Mouse (Mus musculus): ENCODE results near the gene Zc3h12d. TPM values are rescaled to one million over a fixed set of nuclear protein-coding genes. Genes with fewer than 3 reads are reported as not detected.

The Zc3h12d gene
- polyA plus RNA-seq (2015; fragmentation: Nextera tagmentation; extraction: Ambion mirVana), result 0.17 and 0.28 TPM in 2 replicates

GRCm38 (mm10) chr10:7832171-7832676 lies at the start of gene Zc3h12d:
Zc3h12d (plus strand) TSS chr10:7832470.
- 2% methylated on average over 15 of the region's 15 CpGs for WGBS
- H3K4me1 ChIP-seq (replicated peaks; ENCODE audit: control insufficient read depth, insufficient read depth), result 0 out of 2 replicates have a peak, but pooled peaks cover 3% of the 10 kb centered on the region
- H3K9me3 ChIP-seq (ENCODE audit: control insufficient read depth, low read length), result no peaks in the 10 kb centered on the region
- H3K36me3 ChIP-seq (ENCODE audit: control insufficient read depth, insufficient read depth, low read length), result no peaks in the 10 kb centered on the region
- peak within 1 kb of the TSS; percentile 59 for H3K4me2 ChIP-seq (replicated peaks; ENCODE audit: low read depth)
- no peaks in the 10 kb centered on the region for H3K27me3 ChIP-seq (ENCODE audit: control insufficient read depth, insufficient read depth, low read length)
- peak within 1 kb of the TSS; percentile 27; the same call in 1 of the 2 replicates for H3K9ac ChIP-seq (ENCODE audit: low read length)
- DNase-seq (ENCODE audit: low spot score) (peak; percentile 72), ATAC-seq (ENCODE audit: low FRiP score, low TSS enrichment) (peak; percentile 88)
- H3K27ac ChIP-seq (replicated peaks), result 0 out of 2 replicates have a peak within 1 kb of the TSS, but pooled peaks have one; percentile 4
- peak within 1 kb of the TSS; percentile 24 for H3K4me3 ChIP-seq (ENCODE audit: low read depth, low read length)
- TF ChIP-seq CTCF (IDR thresholded peaks at IDR 0.05; ENCODE audit: low read depth) (peak; percentile 32), EP300 (optimal IDR thresholded peaks at IDR 0.05) (no peak)

- TF ChIP-seq CTCF (IDR thresholded peaks at IDR 0.05; ENCODE audit: low read depth) (no peak), EP300 (optimal IDR thresholded peaks at IDR 0.05) (no peak)
- 25% methylated on average over 2 of the region's 2 CpGs for WGBS
- no peak for DNase-seq (ENCODE audit: low spot score)
- peak; percentile 49; the same call in 1 of the 2 replicates for ATAC-seq (ENCODE audit: low FRiP score, low TSS enrichment)
- Histone ChIP-seq H3K36me3 (ENCODE audit: control insufficient read depth, insufficient read depth, low read length) (no peaks in the 10 kb centered on the region), H3K9ac (ENCODE audit: low read length) (no peak overlapping the region), H3K4me3 (ENCODE audit: low read depth, low read length) (no peak overlapping the region), H3K4me1 (replicated peaks; ENCODE audit: control insufficient read depth, insufficient read depth) (no peaks in the 10 kb centered on the region), H3K9me3 (ENCODE audit: control insufficient read depth, low read length) (no peaks in the 10 kb centered on the region), H3K4me2 (replicated peaks; ENCODE audit: low read depth) (no peak overlapping the region), H3K27ac (replicated peaks) (no peak overlapping the region), H3K27me3 (ENCODE audit: control insufficient read depth, insufficient read depth, low read length) (no peaks in the 10 kb centered on the region)
Measured at GRCm38 (mm10) chr10:7787319-7787718, 45.0 kb upstream of the Zc3h12d start.

- ATAC-seq (ENCODE audit: low FRiP score, low TSS enrichment) (peak; percentile 19), DNase-seq (ENCODE audit: low spot score) (no peak)
- Histone ChIP-seq H3K27ac (replicated peaks) (peak overlapping the region; percentile 85), H3K4me2 (replicated peaks; ENCODE audit: low read depth) (peak overlapping the region; percentile 47), H3K36me3 (ENCODE audit: control insufficient read depth, insufficient read depth, low read length) (no peaks in the 10 kb centered on the region; the same call in 1 of the 2 replicates), H3K9me3 (ENCODE audit: control insufficient read depth, low read length) (no peaks in the 10 kb centered on the region), H3K4me3 (ENCODE audit: low read depth, low read length) (peak overlapping the region; percentile 90), H3K4me1 (replicated peaks; ENCODE audit: control insufficient read depth, insufficient read depth) (peaks cover 4% of the 10 kb centered on the region), H3K9ac (ENCODE audit: low read length) (peak overlapping the region; percentile 92), H3K27me3 (ENCODE audit: control insufficient read depth, insufficient read depth, low read length) (no peaks in the 10 kb centered on the region)
- no peak for TF ChIP-seq EP300 (optimal IDR thresholded peaks at IDR 0.05)
- TF ChIP-seq CTCF (IDR thresholded peaks at IDR 0.05; ENCODE audit: low read depth), result no peak
- WGBS, result 1% methylated on average over 10 of the region's 10 CpGs
Measured at GRCm38 (mm10) chr10:7792254-7792750, 40.0 kb upstream of the Zc3h12d start.

- WGBS, result under 1% methylated on average over 52 of the region's 52 CpGs
- Histone ChIP-seq H3K9ac (ENCODE audit: low read length) (peak within 1 kb of the TSS; percentile 92), H3K4me3 (ENCODE audit: low read depth, low read length) (peak within 1 kb of the TSS; percentile 90), H3K9me3 (ENCODE audit: control insufficient read depth, low read length) (no peaks in the 10 kb centered on the region), H3K27ac (replicated peaks) (peak within 1 kb of the TSS; percentile 85), H3K36me3 (ENCODE audit: control insufficient read depth, insufficient read depth, low read length) (peaks cover 4% of the 10 kb centered on the region), H3K27me3 (ENCODE audit: control insufficient read depth, insufficient read depth, low read length) (no peaks in the 10 kb centered on the region), H3K4me2 (replicated peaks; ENCODE audit: low read depth) (peak within 1 kb of the TSS; percentile 72), H3K4me1 (replicated peaks; ENCODE audit: control insufficient read depth, insufficient read depth) (peaks cover 4% of the 10 kb centered on the region)
- ATAC-seq (ENCODE audit: low FRiP score, low TSS enrichment) (peak; percentile 95), DNase-seq (ENCODE audit: low spot score) (peak; percentile 90)
- TF ChIP-seq EP300 (optimal IDR thresholded peaks at IDR 0.05) (no peak), CTCF (IDR thresholded peaks at IDR 0.05; ENCODE audit: low read depth) (no peak)
Measured at GRCm38 (mm10) chr10:7792751-7793385, 39.4 kb upstream of the Zc3h12d start, which contains the start of the genes Ginm1 and Ppil4. Ginm1 (minus strand) TSS chr10:7792824. Ppil4 (plus strand) TSS chr10:7792891.

DNA sequence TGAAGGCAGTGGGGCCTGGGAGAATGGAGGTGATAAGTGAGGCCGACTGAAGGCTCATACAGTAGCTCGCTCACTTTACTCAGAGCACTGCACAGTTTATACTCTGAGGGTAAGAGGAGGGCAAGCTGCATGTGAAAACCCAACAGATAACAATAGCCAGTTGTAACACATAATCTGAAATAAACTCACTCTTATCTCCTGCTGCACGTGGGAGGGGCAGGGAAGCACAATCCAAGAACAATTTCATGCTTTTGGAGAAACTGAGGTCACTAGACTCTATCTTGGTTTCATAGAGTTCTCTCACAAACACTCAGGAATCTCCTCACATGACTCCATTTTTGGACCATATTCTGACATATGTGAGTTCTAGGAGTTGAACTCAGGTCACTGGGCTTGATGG lies 31.0 kb upstream of the Zc3h12d start:
- H3K9ac ChIP-seq (ENCODE audit: low read length), result no peak overlapping the region
- H3K9me3 ChIP-seq (ENCODE audit: control insufficient read depth, low read length), result no peaks in the 10 kb centered on the region
- WGBS, result 87% methylated on average over 3 of the region's 3 CpGs
- no peak overlapping the region for H3K27ac ChIP-seq (replicated peaks)
- peaks cover 30% of the 10 kb centered on the region for H3K36me3 ChIP-seq (ENCODE audit: control insufficient read depth, insufficient read depth, low read length)
- no peaks in the 10 kb centered on the region for H3K27me3 ChIP-seq (ENCODE audit: control insufficient read depth, insufficient read depth, low read length)
- no peak for DNase-seq (ENCODE audit: low spot score)
- no peak overlapping the region for H3K4me2 ChIP-seq (replicated peaks; ENCODE audit: low read depth)
- ATAC-seq (ENCODE audit: low FRiP score, low TSS enrichment), result no peak
- H3K4me1 ChIP-seq (replicated peaks; ENCODE audit: control insufficient read depth, insufficient read depth), result no peaks in the 10 kb centered on the region
- H3K4me3 ChIP-seq (ENCODE audit: low read depth, low read length), result no peak overlapping the region
- TF ChIP-seq CTCF (IDR thresholded peaks at IDR 0.05; ENCODE audit: low read depth) (no peak), EP300 (optimal IDR thresholded peaks at IDR 0.05) (no peak)

Measured in stomach, postnatal 0 days (tissue).